Mouse (Mus musculus) hematopoietic stem cell, adult 5-6 weeks (primary cell): ENCODE measurements around the gene Rpl36a. TPM values are rescaled to one million over a fixed set of nuclear protein-coding genes. Genes with fewer than 3 reads are reported as not detected.

Source experiments
- ATAC-seq, 2 experiments: fragments of 125-278 bp in 1 of 2; replicated peaks in 1 of 2; 2 replicates each; pipeline ENCODE4 v1.8.0; 2016 to 2017; ENCODE audit warnings: inconsistent platforms in 2 of 2, mild to moderate bottlenecking in 2 of 2, moderate number of reproducible peaks in 2 of 2, low read depth in 1 of 2, moderate TSS enrichment in 1 of 2; ENCODE audit not compliant: low FRiP score in 2 of 2, poor library complexity in 2 of 2, severe bottlenecking in 2 of 2, insufficient read depth in 1 of 2, low TSS enrichment in 1 of 2
- total RNA-seq: library from RNA; stranded (forward); fragments of 172-1452, 232-1000 nt; gene quantifications from 2 replicates; pipeline ENCODE4 v1.2.3, GENCODE M21; 2017

Gene Rpl36a
- total RNA-seq, 1 experiment from 2014 or later: 6,877 TPM

- ATAC-seq: no peak
Measured at GRCm38 (mm10) chrX:134635111-134635510, 49.7 kb downstream of the Rpl36a start.

DNA sequence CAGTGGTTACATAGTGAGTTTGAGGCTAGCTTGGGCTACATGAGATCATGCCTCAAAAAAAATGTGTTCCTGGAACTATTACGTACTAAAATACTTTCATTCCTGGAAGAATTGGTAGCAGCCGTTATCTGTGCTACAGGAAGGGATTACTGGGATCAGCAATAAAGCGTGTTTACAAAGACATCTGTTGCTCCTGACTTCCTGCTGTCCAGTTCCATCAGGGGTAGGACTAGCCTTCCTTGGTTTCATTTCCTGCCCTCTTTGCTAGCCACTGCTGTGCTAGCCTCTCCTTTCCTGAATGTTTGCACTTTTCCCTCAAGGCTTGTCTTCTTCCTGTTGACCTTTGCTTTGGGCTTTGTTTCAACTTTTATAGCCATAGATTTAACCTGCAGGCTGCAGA lies 50.4 kb downstream of the Rpl36a start:
- ATAC-seq: no peak

Other genes with a start within 250 kb of the Rpl36a start
- gene Drp2, start 181.1 kb upstream of the Rpl36a start, total RNA-seq: 0.25 TPM in 1 of 2 replicates, not detected in the other
- not detected in 2 replicates for gene Taf7l, start 109.2 kb upstream of the Rpl36a start, total RNA-seq
- 102 and 112 TPM in 2 replicates for gene Timm8a1, start 43.8 kb upstream of the Rpl36a start, total RNA-seq
- 79.2 and 79.9 TPM in 2 replicates for gene Btk, start 2.1 kb upstream of the Rpl36a start, total RNA-seq
- gene Gla, start 15.5 kb downstream of the Rpl36a start, total RNA-seq: 7.3 and 7.7 TPM in 2 replicates
- 187 and 207 TPM in 2 replicates for gene Hnrnph2, start 15.5 kb downstream of the Rpl36a start, total RNA-seq
- 9.0 and 9.6 TPM in 2 replicates for gene Armcx4, start 100.9 kb downstream of the Rpl36a start, total RNA-seq
- 43.8 and 48.8 TPM in 2 replicates for gene Armcx1, start 132.3 kb downstream of the Rpl36a start, total RNA-seq
- 23.5 and 33.5 TPM in 2 replicates for gene Armcx6, start 165.8 kb downstream of the Rpl36a start, total RNA-seq
- gene Armcx3, start 170.9 kb downstream of the Rpl36a start, total RNA-seq: 27.4 and 31.6 TPM in 2 replicates
- 18.5 and 24.4 TPM in 2 replicates for gene Armcx2, start 223.6 kb downstream of the Rpl36a start, total RNA-seq